Mouse (Mus musculus) neutrophil, adult 59 days (primary cell): ENCODE results near the gene Olfr1204. TPM values are rescaled to one million over a fixed set of nuclear protein-coding genes. Genes with fewer than 3 reads are reported as not detected.

ENCODE experiments used
- total RNA-seq, 2 experiments: library from RNA; stranded (reverse); gene quantifications; 1 replicate in 1 of 2; 2 replicates in 1 of 2; pipeline ENCODE4 v1.2.4; 2023

Olfr1204 gene
- not detected for total RNA-seq

DNA sequence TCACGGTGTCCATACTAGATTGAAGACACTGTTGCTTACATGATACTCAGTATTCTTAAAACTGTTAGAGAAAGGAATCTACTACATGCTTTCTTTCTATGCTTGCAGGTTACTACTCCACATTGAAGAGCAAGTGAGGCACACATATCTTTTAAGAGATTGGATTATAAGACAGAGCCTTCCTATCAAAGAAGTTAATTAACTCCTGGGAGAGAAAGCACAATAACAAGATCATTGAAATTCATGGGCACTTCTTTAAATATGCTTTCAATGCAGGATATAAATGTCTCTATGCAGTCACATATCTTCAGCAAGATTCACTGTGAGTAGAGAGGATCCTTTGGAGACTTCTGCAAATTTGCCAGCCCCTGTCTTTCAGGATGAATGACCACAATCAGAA lies at the start of gene Olfr1204:
Olfr1204 (plus strand) TSS at position 301 of the 400 bp plus-strand sequence.

DNA sequence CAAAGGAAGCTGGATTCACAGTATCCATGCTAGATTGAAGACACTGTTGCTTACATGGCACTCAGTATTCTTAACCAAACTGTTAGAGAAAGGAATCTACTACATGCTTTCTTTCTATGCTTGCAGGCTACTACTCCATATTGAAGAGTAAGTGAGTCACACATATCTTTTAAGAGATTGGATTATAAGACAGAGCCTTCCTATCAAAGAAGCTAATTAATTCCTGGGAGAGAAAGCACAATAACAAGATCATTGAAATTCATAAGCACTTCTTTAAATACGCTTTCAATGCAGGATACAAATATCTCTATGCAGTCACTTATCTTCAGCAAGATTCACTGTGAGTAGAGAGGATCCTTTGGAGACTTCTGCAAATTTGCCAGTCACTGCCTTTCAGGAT lies 34.9 kb upstream of the Olfr1204 start, which contains the start of gene Olfr1202:
Olfr1202 (plus strand) TSS at position 301 of the 400 bp plus-strand sequence.

DNA sequence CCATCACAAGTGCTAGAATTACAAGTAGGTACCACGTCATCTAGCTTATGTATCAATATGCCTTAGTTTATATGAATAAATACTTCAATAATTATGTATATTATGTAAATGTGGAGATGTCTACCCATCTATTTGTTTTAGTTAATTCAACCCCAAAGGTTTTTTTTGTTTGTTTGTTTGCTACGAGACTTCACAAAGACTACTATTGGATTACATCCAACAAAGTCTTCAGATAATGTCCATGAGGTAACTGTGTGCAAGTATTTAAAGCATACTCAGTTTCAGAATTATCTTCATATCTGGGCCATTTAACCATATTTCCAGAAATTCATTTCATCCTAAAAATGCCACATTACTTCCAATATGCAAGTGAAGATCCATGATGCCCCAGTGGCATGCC lies 19.7 kb upstream of the Olfr1204 start, which contains the start of gene Olfr1205:
Olfr1205 (plus strand) TSS at position 301 of the 400 bp plus-strand sequence.

DNA sequence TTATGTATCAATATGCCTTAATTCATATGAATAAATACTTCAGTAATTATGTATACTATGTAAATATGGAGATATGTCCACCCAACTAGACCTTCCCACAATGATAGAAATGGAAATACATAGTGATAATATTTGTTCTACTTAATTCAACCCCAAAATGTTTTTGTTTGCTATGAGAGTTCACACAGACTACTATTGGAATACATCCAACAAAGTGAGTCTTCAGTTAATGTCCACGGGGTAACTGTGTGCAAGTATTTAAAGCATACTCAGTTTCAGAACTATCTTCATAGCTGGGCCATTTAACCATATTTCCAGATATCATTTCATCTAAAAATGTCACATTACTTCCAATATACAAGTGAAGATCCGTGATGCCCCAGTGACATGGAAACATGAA lies 13.8 kb downstream of the Olfr1204 start, which contains the start of gene Olfr1206:
Olfr1206 (plus strand) TSS at position 301 of the 400 bp plus-strand sequence.

DNA sequence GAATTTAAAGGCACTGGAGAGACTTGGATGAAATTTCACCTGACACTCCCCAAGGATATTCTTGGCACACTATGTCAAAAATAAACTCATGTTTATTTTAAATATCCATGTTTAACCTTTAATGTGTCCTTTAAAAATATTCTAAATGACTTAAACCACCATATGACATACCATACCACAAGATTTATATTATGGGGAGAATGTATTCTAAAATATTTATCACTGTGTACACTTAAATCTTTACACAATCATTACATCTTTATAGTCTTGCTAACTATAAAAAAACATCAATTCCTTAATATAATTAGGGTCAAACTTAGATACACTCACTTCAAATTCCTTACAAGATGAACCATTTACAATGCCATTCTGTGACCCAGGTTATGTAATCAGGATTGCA lies 53.1 kb downstream of the Olfr1204 start, which contains the start of gene Olfr1208:
Olfr1208 (minus strand) TSS at position 101 of the 400 bp plus-strand sequence.

Other genes starting within 250 kb of the Olfr1204 start
- under 1 TPM in 1 of 2 experiments, not detected in 1; 0.09 TPM for gene Olfr1191-ps1, start 208.8 kb upstream of the Olfr1204 start, total RNA-seq
- gene Olfr1192-ps1, start 200.8 kb upstream of the Olfr1204 start, total RNA-seq = not detected
- not detected for gene Olfr1193, start 173.7 kb upstream of the Olfr1204 start, total RNA-seq
- gene Olfr1195, start 160.1 kb upstream of the Olfr1204 start, total RNA-seq = not detected
- gene Olfr1196, start 144.7 kb upstream of the Olfr1204 start, total RNA-seq = not detected
- not detected for gene Olfr1197, start 116.9 kb upstream of the Olfr1204 start, total RNA-seq
- gene Olfr1198, start 97.9 kb upstream of the Olfr1204 start, total RNA-seq = not detected
- not detected for gene Olfr1199, start 88.8 kb upstream of the Olfr1204 start, total RNA-seq
- gene Olfr1200, start 78.8 kb upstream of the Olfr1204 start, total RNA-seq = not detected
- not detected for gene Olfr1201, start 56.3 kb upstream of the Olfr1204 start, total RNA-seq
- not detected for gene Olfr1202, start 34.8 kb upstream of the Olfr1204 start, total RNA-seq
- not detected for gene Olfr1205, start 19.6 kb upstream of the Olfr1204 start, total RNA-seq
- gene Olfr1206, start 13.9 kb downstream of the Olfr1204 start, total RNA-seq = not detected
- gene Olfr1208, start 53.0 kb downstream of the Olfr1204 start, total RNA-seq = not detected
- not detected for gene Olfr1209, start 65.9 kb downstream of the Olfr1204 start, total RNA-seq
- gene Olfr1211, start 88.8 kb downstream of the Olfr1204 start, total RNA-seq = not detected
- gene Olfr1212, start 104.7 kb downstream of the Olfr1204 start, total RNA-seq = not detected
- gene Gm13762, start 131.0 kb downstream of the Olfr1204 start, total RNA-seq = not detected
- gene Olfr1214, start 143.4 kb downstream of the Olfr1204 start, total RNA-seq = not detected
- gene Olfr1215, start 157.7 kb downstream of the Olfr1204 start, total RNA-seq = not detected
- not detected for gene Olfr1216, start 169.0 kb downstream of the Olfr1204 start, total RNA-seq
- not detected for gene Olfr1217, start 182.8 kb downstream of the Olfr1204 start, total RNA-seq
- not detected for gene Olfr1218, start 211.9 kb downstream of the Olfr1204 start, total RNA-seq
- gene Olfr1219, start 234.2 kb downstream of the Olfr1204 start, total RNA-seq = not detected